Mouse (Mus musculus): ENCODE measurements around the gene Abca1. TPM values are rescaled to one million over a fixed set of nuclear protein-coding genes. Genes with fewer than 3 reads are reported as not detected.

Gene Abca1
- polyA plus RNA-seq, 1 experiment from 2014 or later: 8.7 TPM

- Histone ChIP-seq H3K27me3 (no peaks in the 10 kb centered on the region), H3K4me3 (replicated peaks) (no peak overlapping the region), H3K9ac (replicated peaks) (no peak overlapping the region), H3K4me1 (replicated peaks) (peaks cover 8% of the 10 kb centered on the region), H3K27ac (no peak overlapping the region), H3K4me2 (replicated peaks) (no peak overlapping the region), H3K36me3 (peaks cover 48% of the 10 kb centered on the region), H3K9me3 (peaks cover 10% of the 10 kb centered on the region; the same call in 1 of the 2 replicates)
- 98% methylated on average over 3 of the region's 3 CpGs for WGBS
- no peak for ATAC-seq
Observed at GRCm38 (mm10) chr4:53015024-53015423, 144.7 kb downstream of the Abca1 start.

GRCm38 (mm10) chr4:53014421-53014820 is 145.3 kb downstream of the Abca1 start:
- 96% methylated on average over 7 of the region's 7 CpGs for WGBS
- Histone ChIP-seq H3K4me1 (replicated peaks) (peaks cover 8% of the 10 kb centered on the region), H3K27me3 (no peaks in the 10 kb centered on the region), H3K9me3 (peaks cover 10% of the 10 kb centered on the region; the same call in 1 of the 2 replicates), H3K4me3 (replicated peaks) (no peak overlapping the region), H3K9ac (replicated peaks) (no peak overlapping the region), H3K27ac (no peak overlapping the region), H3K36me3 (peaks cover 42% of the 10 kb centered on the region), H3K4me2 (replicated peaks) (no peak overlapping the region)
- ATAC-seq: no peak

GRCm38 (mm10) chr4:53011732-53012361 is 147.8 kb downstream of the Abca1 start, which contains the start of gene Nipsnap3b:
Nipsnap3b (plus strand) TSS chr4:53011880.
- ATAC-seq: peak; percentile 96
- Histone ChIP-seq H3K36me3 (peaks cover 26% of the 10 kb centered on the region), H3K4me3 (replicated peaks) (peak within 1 kb of the TSS; percentile 62), H3K9me3 (peaks cover 9% of the 10 kb centered on the region; the same call in 1 of the 2 replicates), H3K4me1 (replicated peaks) (peaks cover 8% of the 10 kb centered on the region), H3K27ac (peak within 1 kb of the TSS; percentile 89), H3K9ac (replicated peaks) (peak within 1 kb of the TSS; percentile 69), H3K4me2 (replicated peaks) (peak within 1 kb of the TSS; percentile 54), H3K27me3 (no peaks in the 10 kb centered on the region)
- under 1% methylated on average over 53 of the region's 63 CpGs for WGBS

- H3K27me3 ChIP-seq: no peaks in the 10 kb centered on the region
- ATAC-seq: no peak
Observed at GRCm38 (mm10) chr4:53009871-53010270, 149.8 kb downstream of the Abca1 start.

GRCm38 (mm10) chr4:53009183-53009582 is 150.5 kb downstream of the Abca1 start:
- no peak overlapping the region for H3K27ac ChIP-seq
- H3K4me2 ChIP-seq (replicated peaks): no peak overlapping the region
- no peak overlapping the region for H3K4me3 ChIP-seq (replicated peaks)
- peaks cover 3% of the 10 kb centered on the region; the same call in 1 of the 2 replicates for H3K36me3 ChIP-seq
- no peaks in the 10 kb centered on the region for H3K27me3 ChIP-seq
- no peak overlapping the region for H3K9ac ChIP-seq (replicated peaks)
- no peak for ATAC-seq
- peaks cover 8% of the 10 kb centered on the region for H3K4me1 ChIP-seq (replicated peaks)
- 72% methylated on average over 4 of the region's 4 CpGs for WGBS
- no peaks in the 10 kb centered on the region for H3K9me3 ChIP-seq

More at GRCm38 (mm10) chr4:53009871-53010270, 149.8 kb downstream of the Abca1 start:
- H3K4me1 ChIP-seq (replicated peaks): peaks cover 8% of the 10 kb centered on the region
- no peak overlapping the region for H3K4me2 ChIP-seq (replicated peaks)
- no peak overlapping the region for H3K27ac ChIP-seq
- no peaks in the 10 kb centered on the region for H3K9me3 ChIP-seq
- H3K4me3 ChIP-seq (replicated peaks): no peak overlapping the region
- peaks cover 9% of the 10 kb centered on the region for H3K36me3 ChIP-seq
- WGBS: 96% methylated on average over 4 of the region's 4 CpGs
- no peak overlapping the region for H3K9ac ChIP-seq (replicated peaks)

- Histone ChIP-seq H3K4me1 (replicated peaks) (no peaks in the 10 kb centered on the region), H3K4me3 (replicated peaks) (no peak overlapping the region), H3K9ac (replicated peaks) (no peak overlapping the region), H3K36me3 (no peaks in the 10 kb centered on the region), H3K27me3 (no peaks in the 10 kb centered on the region), H3K9me3 (no peaks in the 10 kb centered on the region), H3K4me2 (replicated peaks) (no peak overlapping the region), H3K27ac (no peak overlapping the region)
- ATAC-seq: no peak
- 90% methylated on average over 8 of the region's 8 CpGs for WGBS
Observed at GRCm38 (mm10) chr4:53000154-53000553, 159.5 kb downstream of the Abca1 start.

- Histone ChIP-seq H3K9ac (replicated peaks) (no peak overlapping the region), H3K9me3 (no peaks in the 10 kb centered on the region), H3K4me3 (replicated peaks) (no peak overlapping the region), H3K27ac (no peak overlapping the region), H3K27me3 (no peaks in the 10 kb centered on the region), H3K4me2 (replicated peaks) (no peak overlapping the region), H3K4me1 (replicated peaks) (no peaks in the 10 kb centered on the region), H3K36me3 (no peaks in the 10 kb centered on the region)
- 94% methylated on average over 6 of the region's 6 CpGs for WGBS
- ATAC-seq: no peak
Observed at GRCm38 (mm10) chr4:52999449-52999848, 160.2 kb downstream of the Abca1 start.

GRCm38 (mm10) chr4:52989248-52989647 is 170.4 kb downstream of the Abca1 start, which contains the start of gene Nipsnap3a:
Nipsnap3a (plus strand) TSS chr4:52989272.
- H3K4me1 ChIP-seq (replicated peaks): peaks cover 4% of the 10 kb centered on the region; the same call in 1 of the 2 replicates
- H3K9me3 ChIP-seq: no peaks in the 10 kb centered on the region
- H3K36me3 ChIP-seq: no peaks in the 10 kb centered on the region
- H3K9ac ChIP-seq (replicated peaks): no peak within 1 kb of the TSS
- peak; percentile 63 for ATAC-seq
- H3K27ac ChIP-seq: no peak within 1 kb of the TSS
- H3K4me2 ChIP-seq (replicated peaks): peak within 1 kb of the TSS; percentile 43
- 36% methylated on average over 12 of the region's 12 CpGs for WGBS
- no peaks in the 10 kb centered on the region for H3K27me3 ChIP-seq
- peak within 1 kb of the TSS; percentile 11; the same call in 1 of the 2 replicates for H3K4me3 ChIP-seq (replicated peaks)

- Histone ChIP-seq H3K9ac (replicated peaks) (no peak overlapping the region), H3K4me1 (replicated peaks) (peaks cover 4% of the 10 kb centered on the region; the same call in 1 of the 2 replicates), H3K36me3 (no peaks in the 10 kb centered on the region), H3K9me3 (no peaks in the 10 kb centered on the region), H3K4me3 (replicated peaks) (no peak overlapping the region), H3K27ac (no peak overlapping the region), H3K27me3 (no peaks in the 10 kb centered on the region), H3K4me2 (replicated peaks) (no peak overlapping the region)
- ATAC-seq: no peak
- WGBS: 89% methylated on average over 2 of the region's 2 CpGs
Observed at GRCm38 (mm10) chr4:52986266-52986665, 173.4 kb downstream of the Abca1 start.

GRCm38 (mm10) chr4:52985216-52985615 is 174.5 kb downstream of the Abca1 start:
- Histone ChIP-seq H3K27me3 (no peaks in the 10 kb centered on the region), H3K27ac (no peak overlapping the region), H3K9me3 (no peaks in the 10 kb centered on the region), H3K4me1 (replicated peaks) (peaks cover 4% of the 10 kb centered on the region; the same call in 1 of the 2 replicates), H3K9ac (replicated peaks) (no peak overlapping the region), H3K4me3 (replicated peaks) (no peak overlapping the region), H3K36me3 (no peaks in the 10 kb centered on the region), H3K4me2 (replicated peaks) (no peak overlapping the region)
- WGBS: 72% methylated on average over 2 of the region's 2 CpGs
- ATAC-seq: peak; percentile 62
